Mouse (Mus musculus) hindbrain, embryonic 13.5 days (tissue): ENCODE measurements at regions not wholly inside any gene's neighbourhood (a gene's known extent, or its start where the extent isn't known, plus 50 kb on each side); places are given as distances from the start of the nearest gene placed in this dataset.

ENCODE experiments used
- ATAC-seq: fragments of 200-750 bp; cut with Nextera tagmentation; 2 replicates; pipeline ENCODE4 v1.8.0; 2017; ENCODE audit warnings: moderate TSS enrichment; ENCODE audit not compliant: low FRiP score
- H3K27ac ChIP-seq: fragments of 300-500 bp; sonication (generic); 2 replicates; pipeline ENCODE4 v1.5.1; 2015; ENCODE audit warnings: inconsistent platforms, mild to moderate bottlenecking, moderate library complexity
- H3K27me3 ChIP-seq: fragments of 300-500 bp; sonication (generic); 2 replicates; pipeline ENCODE4 v1.6.1; 2015; ENCODE audit warnings: mild to moderate bottlenecking, inconsistent platforms
- H3K36me3 ChIP-seq: fragments of 300-500 bp; sonication (generic); 2 replicates; pipeline ENCODE4 v1.6.1; 2015; ENCODE audit warnings: mild to moderate bottlenecking, inconsistent platforms
- H3K4me1 ChIP-seq: fragments of 300-500 bp; sonication (generic); replicated peaks from 2 replicates; pipeline ENCODE4 v1.6.1; 2015; ENCODE audit warnings: inconsistent platforms
- H3K4me2 ChIP-seq: fragments of 300-500 bp; sonication (generic); 2 replicates; pipeline ENCODE4 v1.6.1; 2015; ENCODE audit warnings: inconsistent platforms, mild to moderate bottlenecking, moderate library complexity
- H3K4me3 ChIP-seq: fragments of 300-500 bp; sonication (generic); 2 replicates; pipeline ENCODE4 v1.5.1; 2015; ENCODE audit warnings: mild to moderate bottlenecking, inconsistent platforms
- H3K9ac ChIP-seq: fragments of 300-500 bp; sonication (generic); 2 replicates; pipeline ENCODE4 v1.6.1; 2015; ENCODE audit warnings: mild to moderate bottlenecking, inconsistent platforms
- H3K9me3 ChIP-seq: fragments of 300-500 bp; sonication (generic); 2 replicates; pipeline ENCODE4 v1.6.1; 2016; ENCODE audit warnings: inconsistent platforms
- WGBS: fragments of 180-500 bp; shearing (Covaris S2); methylation state at CpG from one replicate; pipeline ENCODE4 v1.1.7; 2015; 5-methylcytosine and 5-hydroxymethylcytosine counted together

- H3K4me2 ChIP-seq, result no peak overlapping the region
- no peaks in the 10 kb centered on the region for H3K36me3 ChIP-seq
- H3K9me3 ChIP-seq, result no peaks in the 10 kb centered on the region
- no peak overlapping the region for H3K9ac ChIP-seq
- no peak overlapping the region for H3K27ac ChIP-seq
- WGBS, result 71% methylated on average over 3 of the region's 3 CpGs
- H3K4me1 ChIP-seq, result no peaks in the 10 kb centered on the region
- H3K4me3 ChIP-seq, result no peak overlapping the region
- ATAC-seq, result no peak
- no peaks in the 10 kb centered on the region for H3K27me3 ChIP-seq
These were observed 50.2 kb upstream of the Nxt1 start for GRCm38 (mm10) chr2:148622216-148622615.

DNA sequence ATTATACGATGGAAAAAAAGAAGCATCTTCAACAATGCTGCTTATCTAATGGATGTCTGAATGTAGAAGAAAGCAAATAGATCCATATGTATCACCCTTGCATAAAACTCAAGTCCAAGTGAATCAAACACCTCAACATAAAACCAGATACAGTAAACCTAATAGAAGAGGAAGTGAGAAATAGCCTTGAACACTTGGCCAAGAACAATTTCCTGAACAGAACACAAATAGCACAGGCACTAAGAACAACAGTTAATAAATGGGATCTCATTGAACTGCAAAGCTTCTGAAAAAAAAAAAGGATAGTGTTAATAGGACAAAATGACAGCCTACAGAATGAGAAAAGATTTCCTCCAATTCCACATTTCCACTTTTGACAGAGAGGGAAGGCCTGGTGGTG lies 60.5 kb upstream of the Nxt1 start:
- no peak overlapping the region for H3K4me3 ChIP-seq
- no peak overlapping the region for H3K9ac ChIP-seq
- no peaks in the 10 kb centered on the region for H3K4me1 ChIP-seq
- WGBS, result 74% methylated on average over 1 of the region's 1 CpGs
- H3K27ac ChIP-seq, result no peak overlapping the region
- ATAC-seq, result no peak
- H3K36me3 ChIP-seq, result no peaks in the 10 kb centered on the region
- H3K4me2 ChIP-seq, result no peak overlapping the region
- no peaks in the 10 kb centered on the region for H3K9me3 ChIP-seq
- H3K27me3 ChIP-seq, result no peaks in the 10 kb centered on the region

DNA sequence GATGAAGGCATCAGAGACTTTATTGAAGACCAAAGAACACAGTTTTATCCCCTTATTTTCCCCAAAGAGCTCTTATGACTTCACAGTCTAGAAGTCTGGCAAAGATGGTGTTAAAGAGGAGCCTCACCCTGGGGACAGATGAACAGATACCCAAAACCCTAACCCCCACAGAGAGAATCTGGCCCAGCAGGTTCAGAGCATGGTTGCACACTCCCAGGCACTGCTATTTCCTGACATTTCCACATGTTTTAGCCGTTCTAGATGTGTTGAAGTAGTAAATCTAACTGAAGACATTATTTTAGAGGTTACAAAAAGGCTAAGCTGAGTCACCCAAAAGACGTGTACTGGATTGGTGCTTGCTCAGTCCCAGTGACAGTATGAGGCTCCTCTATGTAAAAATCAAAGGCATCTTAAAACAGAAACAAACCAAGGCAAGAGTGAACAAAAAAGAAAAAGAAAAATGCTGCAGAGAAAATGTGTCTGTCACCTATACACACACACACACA lies 66.9 kb upstream of the Nxt1 start:
- Histone ChIP-seq H3K9me3 (no peaks in the 10 kb centered on the region), H3K4me3 (no peak overlapping the region), H3K4me1 (no peaks in the 10 kb centered on the region), H3K27ac (no peak overlapping the region), H3K27me3 (no peaks in the 10 kb centered on the region), H3K9ac (no peak overlapping the region), H3K36me3 (no peaks in the 10 kb centered on the region), H3K4me2 (no peak overlapping the region)
- WGBS, result 72% methylated on average over 2 of the region's 2 CpGs
- ATAC-seq, result no peak

DNA sequence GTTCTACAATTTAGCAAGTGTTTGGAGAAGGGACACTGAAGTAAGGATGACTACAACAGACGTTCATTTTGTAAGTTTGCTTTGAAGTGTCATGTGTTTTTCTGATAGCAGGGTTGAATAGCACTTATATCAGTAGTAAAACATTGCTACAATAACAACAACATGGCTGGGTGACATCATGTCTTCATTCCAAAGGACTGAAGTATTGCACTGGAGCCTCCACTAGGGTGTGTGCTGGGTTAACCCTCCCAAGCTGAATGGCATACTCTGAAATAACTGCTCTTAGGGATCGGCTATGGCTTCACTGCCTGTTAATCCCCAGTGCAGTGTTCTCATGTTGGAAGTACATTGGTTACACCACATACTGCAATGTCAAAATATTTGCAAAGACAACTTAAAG lies 68.5 kb upstream of the Nxt1 start:
- Histone ChIP-seq H3K36me3 (no peaks in the 10 kb centered on the region), H3K9me3 (no peaks in the 10 kb centered on the region), H3K9ac (no peak overlapping the region), H3K27ac (no peak overlapping the region), H3K4me3 (no peak overlapping the region), H3K27me3 (no peaks in the 10 kb centered on the region), H3K4me1 (no peaks in the 10 kb centered on the region), H3K4me2 (no peak overlapping the region)
- 77% methylated on average over 2 of the region's 2 CpGs for WGBS
- ATAC-seq, result no peak

GRCm38 (mm10) chr2:148603315-148603714 lies 69.1 kb upstream of the Nxt1 start:
- H3K9ac ChIP-seq, result no peak overlapping the region
- H3K27me3 ChIP-seq, result no peaks in the 10 kb centered on the region
- H3K4me3 ChIP-seq, result no peak overlapping the region
- no peaks in the 10 kb centered on the region for H3K36me3 ChIP-seq
- ATAC-seq, result no peak
- no peaks in the 10 kb centered on the region for H3K4me1 ChIP-seq
- WGBS, result 72% methylated on average over 2 of the region's 2 CpGs
- H3K27ac ChIP-seq, result no peak overlapping the region
- no peaks in the 10 kb centered on the region for H3K9me3 ChIP-seq
- no peak overlapping the region for H3K4me2 ChIP-seq

- Histone ChIP-seq H3K27ac (no peak overlapping the region), H3K27me3 (no peaks in the 10 kb centered on the region), H3K4me3 (no peak overlapping the region), H3K4me2 (no peak overlapping the region), H3K9me3 (no peaks in the 10 kb centered on the region), H3K4me1 (no peaks in the 10 kb centered on the region), H3K36me3 (no peaks in the 10 kb centered on the region), H3K9ac (no peak overlapping the region)
- no peak for ATAC-seq
These were observed 72.9 kb upstream of the Nxt1 start for GRCm38 (mm10) chr2:148599498-148599897.

DNA sequence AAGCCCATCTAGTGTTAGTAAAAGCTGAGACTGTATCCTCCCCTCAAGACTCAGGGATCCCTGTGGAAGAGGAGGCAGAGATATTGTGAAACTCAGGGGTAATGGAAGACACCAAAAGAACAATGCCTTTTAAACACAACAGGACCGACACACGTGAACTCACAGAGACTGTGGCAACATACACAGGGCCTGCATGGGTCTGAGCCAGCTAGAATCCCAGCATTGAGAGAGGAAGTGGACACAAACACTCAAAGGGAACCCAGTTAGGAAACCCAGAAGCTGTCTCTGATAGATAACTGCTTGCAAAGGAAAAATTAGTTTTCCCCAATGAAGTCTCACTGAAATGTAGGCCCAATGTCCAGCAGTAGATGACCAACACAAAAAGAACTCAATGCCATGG lies 75.4 kb upstream of the Nxt1 start:
- Histone ChIP-seq H3K4me1 (no peaks in the 10 kb centered on the region), H3K27ac (no peak overlapping the region), H3K4me2 (no peak overlapping the region), H3K27me3 (no peaks in the 10 kb centered on the region), H3K9me3 (no peaks in the 10 kb centered on the region), H3K36me3 (no peaks in the 10 kb centered on the region), H3K4me3 (no peak overlapping the region), H3K9ac (no peak overlapping the region)
- no peak for ATAC-seq
- WGBS, result 84% methylated on average over 2 of the region's 2 CpGs

DNA sequence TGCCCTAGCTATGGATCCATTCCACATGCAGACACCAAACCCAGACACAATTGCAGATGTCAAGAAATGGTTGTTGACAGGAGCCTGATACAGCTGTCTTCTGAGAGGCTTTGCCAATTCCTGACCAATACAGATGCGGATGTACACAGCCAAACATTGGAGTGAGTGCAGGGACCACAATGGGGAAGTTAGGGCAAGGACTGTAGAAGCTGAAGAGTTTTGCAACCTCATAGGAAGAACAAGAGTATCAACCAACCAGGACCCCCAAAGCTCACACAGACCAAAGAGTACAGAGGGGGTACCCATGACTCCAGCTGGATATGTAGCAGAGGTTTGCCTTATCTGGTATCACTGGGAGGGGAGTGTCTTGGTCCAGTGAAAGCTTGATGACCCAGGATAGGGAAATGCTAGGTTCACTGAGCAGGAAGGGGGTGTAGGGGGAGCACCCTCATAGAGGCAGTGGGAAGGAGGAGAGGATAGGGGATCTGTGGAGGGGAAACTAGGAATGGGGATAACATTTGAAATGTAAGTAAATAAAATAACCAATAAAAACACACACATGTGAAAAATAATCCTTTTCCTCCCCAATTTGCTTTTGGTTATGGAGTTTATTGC lies 86.6 kb upstream of the Nxt1 start:
- no peaks in the 10 kb centered on the region for H3K9me3 ChIP-seq
- no peaks in the 10 kb centered on the region for H3K36me3 ChIP-seq
- no peak for ATAC-seq
- 89% methylated on average over 1 of the region's 1 CpGs for WGBS
- H3K4me2 ChIP-seq, result no peak overlapping the region
- no peak overlapping the region for H3K9ac ChIP-seq
- H3K4me3 ChIP-seq, result no peak overlapping the region
- no peaks in the 10 kb centered on the region for H3K27me3 ChIP-seq
- H3K4me1 ChIP-seq, result no peaks in the 10 kb centered on the region
- H3K27ac ChIP-seq, result no peak overlapping the region

DNA sequence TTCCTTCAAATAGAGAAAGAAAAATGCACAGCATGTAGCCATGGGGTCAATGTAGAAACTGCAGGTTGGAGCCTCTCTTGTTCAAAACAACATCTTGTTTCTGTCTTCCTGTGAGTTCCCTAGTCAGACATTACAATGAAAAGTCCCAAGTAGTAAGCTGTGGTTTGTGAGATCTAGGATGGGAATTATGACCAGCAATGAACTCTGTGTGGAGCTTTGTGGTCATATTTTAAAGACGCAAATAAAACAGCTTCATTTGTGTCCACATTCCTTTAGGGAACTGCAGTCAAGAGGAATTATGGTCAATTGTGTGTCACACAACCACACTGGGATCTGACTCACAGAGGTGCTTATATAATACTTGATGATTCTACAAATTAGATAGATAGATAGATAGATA lies 90.2 kb upstream of the Nxt1 start:
- Histone ChIP-seq H3K36me3 (no peaks in the 10 kb centered on the region), H3K9ac (no peak overlapping the region), H3K27ac (no peak overlapping the region), H3K4me3 (no peak overlapping the region), H3K9me3 (no peaks in the 10 kb centered on the region), H3K27me3 (no peaks in the 10 kb centered on the region), H3K4me1 (no peaks in the 10 kb centered on the region), H3K4me2 (no peak overlapping the region)
- WGBS, result 95% methylated on average over 1 of the region's 1 CpGs
- no peak for ATAC-seq

DNA sequence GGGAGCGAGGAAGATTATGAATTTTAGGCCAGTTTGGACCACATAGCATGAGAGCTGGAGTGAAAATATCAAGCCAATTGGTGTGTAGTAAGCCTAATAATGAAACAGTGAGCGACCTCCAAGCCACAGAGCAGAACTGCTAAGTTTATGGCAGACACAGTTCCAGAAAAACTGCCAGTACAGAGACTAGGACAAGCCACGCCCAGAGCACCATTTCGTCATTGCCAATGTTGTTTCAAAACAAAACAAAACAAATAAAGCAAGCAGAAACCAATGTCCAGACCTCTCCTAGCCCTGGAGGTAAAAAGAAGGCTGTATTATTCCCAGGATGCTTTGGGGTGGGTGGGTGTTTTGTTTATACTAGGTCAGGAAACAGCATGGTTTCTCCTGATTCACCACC lies 90.7 kb upstream of the Nxt1 start:
- 82% methylated on average over 4 of the region's 4 CpGs for WGBS
- no peak overlapping the region for H3K4me3 ChIP-seq

GRCm38 (mm10) chr2:148580286-148580966 lies 92.0 kb upstream of the Nxt1 start:
- Histone ChIP-seq H3K9ac (no peak overlapping the region), H3K4me3 (no peak overlapping the region), H3K4me1 (no peaks in the 10 kb centered on the region), H3K9me3 (no peaks in the 10 kb centered on the region), H3K27me3 (no peaks in the 10 kb centered on the region), H3K36me3 (no peaks in the 10 kb centered on the region), H3K27ac (no peak overlapping the region), H3K4me2 (no peak overlapping the region)
- ATAC-seq, result peak; percentile 77; the same call in 1 of the 2 replicates
- 33% methylated on average over 7 of the region's 7 CpGs for WGBS

More for the DNA sequence above, 90.7 kb upstream of the Nxt1 start:
- no peak for ATAC-seq
- H3K36me3 ChIP-seq, result no peaks in the 10 kb centered on the region
- H3K27ac ChIP-seq, result no peak overlapping the region
- H3K9me3 ChIP-seq, result no peaks in the 10 kb centered on the region
- H3K4me1 ChIP-seq, result no peaks in the 10 kb centered on the region
- no peak overlapping the region for H3K4me2 ChIP-seq
- H3K9ac ChIP-seq, result no peak overlapping the region
- H3K27me3 ChIP-seq, result no peaks in the 10 kb centered on the region

DNA sequence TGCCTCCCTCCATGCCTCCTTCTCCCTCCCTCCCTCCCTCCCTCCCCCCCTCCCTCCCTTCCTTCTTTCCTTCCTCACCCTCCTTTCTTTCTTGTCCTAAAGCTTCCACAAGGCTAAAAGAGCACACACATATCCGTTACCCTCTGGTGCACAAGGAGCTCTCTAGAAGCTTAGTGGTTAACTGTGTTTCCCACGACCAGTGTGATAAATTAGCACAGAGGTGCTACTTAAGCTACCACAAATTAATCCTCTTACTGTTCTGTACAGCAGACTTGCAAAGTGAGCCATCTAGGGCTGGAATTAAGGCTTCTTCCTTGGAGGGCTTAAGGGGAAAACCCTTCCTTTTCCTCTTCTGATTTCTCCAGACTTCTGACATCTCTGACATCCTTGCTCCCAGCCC lies 92.8 kb upstream of the Nxt1 start:
- Histone ChIP-seq H3K4me3 (no peak overlapping the region), H3K36me3 (no peaks in the 10 kb centered on the region), H3K27ac (no peak overlapping the region), H3K4me1 (no peaks in the 10 kb centered on the region), H3K4me2 (no peak overlapping the region), H3K27me3 (no peaks in the 10 kb centered on the region), H3K9ac (no peak overlapping the region), H3K9me3 (no peaks in the 10 kb centered on the region)
- 59% methylated on average over 2 of the region's 2 CpGs for WGBS
- no peak for ATAC-seq

- Histone ChIP-seq H3K27ac (no peak overlapping the region), H3K9ac (no peak overlapping the region), H3K9me3 (no peaks in the 10 kb centered on the region), H3K4me3 (no peak overlapping the region), H3K4me2 (no peak overlapping the region), H3K36me3 (no peaks in the 10 kb centered on the region), H3K27me3 (no peaks in the 10 kb centered on the region), H3K4me1 (no peaks in the 10 kb centered on the region)
- WGBS, result 86% methylated on average over 5 of the region's 5 CpGs
- no peak for ATAC-seq
These were observed 93.4 kb upstream of the Nxt1 start for GRCm38 (mm10) chr2:148579027-148579426.
